Mouse (Mus musculus) C2C12 (cell line): ENCODE results near the gene Sepsecs.

Experiments used
- CEBPB ChIP-seq: IDR thresholded peaks from one replicate; pipeline ENCODE4 v1.6.1; 2011; ENCODE audit warnings: low read depth, mild to moderate bottlenecking, control low read depth, moderate library complexity
- CTCF ChIP-seq: IDR thresholded peaks from one replicate; pipeline ENCODE4 v1.5.1; 2011; ENCODE audit not compliant: control insufficient read depth, insufficient read depth, insufficient read length
- MAX ChIP-seq: IDR thresholded peaks from one replicate; pipeline ENCODE4 v1.6.1; 2011; ENCODE audit warnings: mild to moderate bottlenecking, control low read depth
- USF1 ChIP-seq: IDR thresholded peaks from one replicate; pipeline ENCODE4 v1.6.1; 2011; ENCODE audit warnings: low read depth, mild to moderate bottlenecking, control low read depth, moderate library complexity

GRCm38 (mm10) chr5:52610306-52610705 lies 59.2 kb downstream of the Sepsecs start:
- no peak for TF ChIP-seq CTCF
- TF ChIP-seq USF1: no peak
- no peak for TF ChIP-seq CEBPB
- TF ChIP-seq MAX: no peak
